Mouse (Mus musculus) cortical plate, adult 2 months (tissue): Measurements from ENCODE around the gene Lao1.
A peak's percentile ranks its signal among the peaks of the same experiment; 100 is the strongest.

ENCODE experiments used
- CTCF ChIP-seq: fragments of 200-500 bp; IDR thresholded peaks from 2 replicates; pipeline ENCODE4 v1.5.1; 2011; ENCODE audit warnings: mild to moderate bottlenecking, control low read depth, low read length; ENCODE audit not compliant: insufficient read depth; ENCODE audit errors: extremely low read depth
- POLR2A ChIP-seq: fragments of 200-500 bp; IDR thresholded peaks from 2 replicates; pipeline ENCODE4 v1.6.1; 2011; ENCODE audit warnings: mild to moderate bottlenecking, low read length, control low read depth; ENCODE audit not compliant: insufficient read depth; ENCODE audit errors: extremely low read depth

DNA sequence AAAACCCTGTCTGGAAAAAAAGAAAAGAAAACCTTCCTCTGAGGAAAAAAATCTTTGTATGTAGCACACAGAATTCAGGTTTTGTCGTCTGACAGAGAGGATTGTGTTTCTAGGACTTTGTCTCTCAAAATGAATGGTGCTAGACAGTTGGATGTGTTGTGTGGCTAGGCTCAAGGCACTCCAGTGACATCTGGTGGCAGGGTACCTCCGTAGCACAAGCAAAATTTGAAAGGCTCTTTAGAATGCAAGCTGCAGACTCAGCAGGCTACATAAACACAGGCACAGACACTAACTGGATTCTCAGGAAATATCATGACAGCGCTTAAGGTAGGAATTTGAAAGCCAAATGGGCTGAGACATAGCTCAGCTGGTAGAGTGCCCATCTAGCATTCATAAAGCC, 27.2 kb downstream of the Lao1 start:
- TF ChIP-seq POLR2A (no peak), CTCF (peak; percentile 92)
